Mouse (Mus musculus) mouse trophoblast stem cell (cell line): ENCODE data around the gene Prkaca.

Source experiments
- in situ Hi-C, 2 experiments: fragments of 300-500 bp; cut with MseI, MboI; formaldehyde crosslinking; loops; 2 replicates in 1 of 2; 3 replicates in 1 of 2; pipeline ENCODE4 v1.15.1; 2025

Prkaca gene

GRCm38 (mm10) chr8:84038015-84038414, 65.2 kb downstream of the Prkaca start:
- in situ Hi-C loops, result loop anchor here in 1 of 2 experiments (10.0 kb wide), 1 partner anchor 137 kb away; no protein-coding TSS in a partner anchor

- in situ Hi-C loops, result loop anchor here in 1 of 2 experiments (10.0 kb wide), 1 partner anchor 136 kb away; no protein-coding TSS in a partner anchor
Observed at GRCm38 (mm10) chr8:84039050-84039449, 66.3 kb downstream of the Prkaca start.

- in situ Hi-C loops, result no loop called here
Observed at GRCm38 (mm10) chr8:84042066-84042947, 69.5 kb downstream of the Prkaca start, which contains the start of gene Il27ra. Gene Il27ra, minus strand, starts transcription at chr8:84042589.

- in situ Hi-C loops, result no loop called here
Observed at GRCm38 (mm10) chr8:84042948-84043342, 70.2 kb downstream of the Prkaca start.

- in situ Hi-C loops, result no loop called here
Observed at GRCm38 (mm10) chr8:84044103-84044502, 71.3 kb downstream of the Prkaca start.

- in situ Hi-C loops, result no loop called here
Observed at GRCm38 (mm10) chr8:84044900-84045299, 72.1 kb downstream of the Prkaca start, which contains the start of gene Rln3. Gene Rln3, minus strand, starts transcription at chr8:84045000.
